ENCODE assay signal across 8 mouse cellular contexts in genomic region chr4:32057102-32057501, GRCm38 (mm10).
DNase-seq lines count a peak whose midpoint lies in the region; ATAC-seq and TF ChIP-seq lines count a peak whose summit lies in the region.

No protein-coding gene starts in this region.

- DNase-seq in heart, postnatal 0 days (ENCODE audit: low spot score), result peak; percentile 46
- no peak for DNase-seq in heart, postnatal 14 days
- peak; percentile 45 for DNase-seq in MN1 (ENCODE audit: low spot score)
- no peak for DNase-seq in ovary, adult 18-20 months (ENCODE audit: low spot score)
- no peak for DNase-seq in right cerebral cortex, adult 18-20 months

- H3K9ac ChIP-seq in heart, postnatal 0 days (replicated peaks; ENCODE audit: low read depth, low read length), result no peak overlapping the region
- no peak overlapping the region for H3K9ac ChIP-seq in intestine, embryonic 16.5 days (ENCODE audit: low read depth, low read length)
- no peak overlapping the region for H3K9ac ChIP-seq in midbrain, embryonic 12.5 days (replicated peaks)

- no peak overlapping the region for H3K4me3 ChIP-seq in heart, postnatal 0 days (ENCODE audit: low read depth, low read length)
- H3K4me3 ChIP-seq in cortical plate, adult 2 months (ENCODE audit: insufficient read depth, low read length), result no peak overlapping the region
- no peak overlapping the region for H3K4me3 ChIP-seq in intestine, embryonic 16.5 days (ENCODE audit: low read length)
- no peak overlapping the region for H3K4me3 ChIP-seq in midbrain, embryonic 12.5 days

- intact Hi-C loops in heart, postnatal 14 days (cut with DNase I), result loop anchor here (2.0 to 10.0 kb wide), 3 partner anchors 90 to 482 kb away; no protein-coding TSS in a partner anchor

- 51% methylated on average over 5 of the region's 5 CpGs for WGBS in heart, postnatal 0 days
- WGBS in intestine, embryonic 16.5 days, result 52% methylated on average over 5 of the region's 5 CpGs
- 53% methylated on average over 5 of the region's 5 CpGs for WGBS in midbrain, embryonic 12.5 days

- ATAC-seq in heart, postnatal 0 days (ENCODE audit: insufficient read depth, low read depth), result peak; percentile 56; the same call in 1 of the 2 replicates
- ATAC-seq in intestine, embryonic 16.5 days, result 0 out of 2 replicates have a peak, but pooled peaks have one; percentile 34
- peak; percentile 68 for ATAC-seq in midbrain, embryonic 12.5 days (ENCODE audit: low FRiP score, low read depth)

- no peak for TF ChIP-seq POLR2A in cortical plate, adult 2 months (IDR thresholded peaks at IDR 0.05; ENCODE audit: extremely low read depth, insufficient read depth, low read length)

- no peak overlapping the region for H3K27ac ChIP-seq in heart, postnatal 0 days (ENCODE audit: low read depth)
- no peak overlapping the region for H3K27ac ChIP-seq in cortical plate, adult 2 months (ENCODE audit: insufficient read depth, low read length)
- no peak overlapping the region for H3K27ac ChIP-seq in intestine, embryonic 16.5 days (ENCODE audit: low read length)
- H3K27ac ChIP-seq in midbrain, embryonic 12.5 days (replicated peaks), result no peak overlapping the region

- H3K36me3 ChIP-seq in heart, postnatal 0 days (replicated peaks; ENCODE audit: control insufficient read depth, insufficient read depth, low read length), result no peaks in the 10 kb centered on the region
- no peaks in the 10 kb centered on the region for H3K36me3 ChIP-seq in intestine, embryonic 16.5 days (ENCODE audit: control insufficient read depth, insufficient read depth, low read length)
- no peaks in the 10 kb centered on the region for H3K36me3 ChIP-seq in midbrain, embryonic 12.5 days

- TF ChIP-seq CTCF in heart, postnatal 0 days (IDR thresholded peaks at IDR 0.05; ENCODE audit: low read depth), result peak; percentile 70
- peak; percentile 61 for TF ChIP-seq CTCF in cortical plate, adult 2 months (IDR thresholded peaks at IDR 0.05; ENCODE audit: extremely low read depth, insufficient read depth, low read length)

- no peak overlapping the region for H3K4me2 ChIP-seq in heart, postnatal 0 days (ENCODE audit: low read depth, low read length)
- no peak overlapping the region for H3K4me2 ChIP-seq in intestine, embryonic 16.5 days (ENCODE audit: low read depth, low read length)
- no peak overlapping the region for H3K4me2 ChIP-seq in midbrain, embryonic 12.5 days (replicated peaks)

- no peak for TF ChIP-seq EP300 in heart, postnatal 0 days (IDR thresholded peaks at IDR 0.05; ENCODE audit: low read depth)

- no peaks in the 10 kb centered on the region for H3K27me3 ChIP-seq in heart, postnatal 0 days (ENCODE audit: control insufficient read depth, insufficient read depth, low read length)
- no peaks in the 10 kb centered on the region for H3K27me3 ChIP-seq in intestine, embryonic 16.5 days (replicated peaks; ENCODE audit: control insufficient read depth, insufficient read depth, low read length)
- H3K27me3 ChIP-seq in midbrain, embryonic 12.5 days, result peaks cover 4% of the 10 kb centered on the region; the same call in 1 of the 2 replicates

- no peaks in the 10 kb centered on the region for H3K9me3 ChIP-seq in heart, postnatal 0 days (replicated peaks; ENCODE audit: control insufficient read depth, low read length)
- no peaks in the 10 kb centered on the region for H3K9me3 ChIP-seq in intestine, embryonic 16.5 days (ENCODE audit: control insufficient read depth, low read length)
- H3K9me3 ChIP-seq in midbrain, embryonic 12.5 days, result no peaks in the 10 kb centered on the region

- no peaks in the 10 kb centered on the region for H3K4me1 ChIP-seq in heart, postnatal 0 days (ENCODE audit: control insufficient read depth, insufficient read depth)
- H3K4me1 ChIP-seq in cortical plate, adult 2 months (ENCODE audit: control insufficient read depth, insufficient read depth, low read length), result no peaks in the 10 kb centered on the region; the same call in 1 of the 2 replicates
- no peaks in the 10 kb centered on the region; the same call in 1 of the 2 replicates for H3K4me1 ChIP-seq in intestine, embryonic 16.5 days (ENCODE audit: control insufficient read depth, insufficient read depth, low read length)
- H3K4me1 ChIP-seq in midbrain, embryonic 12.5 days, result peaks cover 15% of the 10 kb centered on the region; the same call in 1 of the 2 replicates

Comparison
In these comparisons a context has a peak if more than half of its experiments do, and no peak if none do; other contexts are left out.
1. DNase-seq: peak in heart, postnatal 0 days (single experiment) and MN1 (single experiment); none in heart, postnatal 14 days (0 of 2), ovary, adult 18-20 months (single experiment) and right cerebral cortex, adult 18-20 months (single experiment).
2. Peak in every context shown above with its lines, with median percentiles within 50 percentile points of each other: ATAC-seq.